Mouse (Mus musculus): ENCODE measurements at regions not wholly inside any gene's neighbourhood (a gene's known extent, or its start where the extent isn't known, plus 50 kb on each side); places are given as distances from the start of the nearest gene placed in this dataset.
"Not testable (repeated sequence)": the region's sequence is repeated elsewhere in the genome, so short reads cannot be mapped to it uniquely, and the experiment has no call there.

- no peak for DNase-seq (ENCODE audit: extremely low spot score in 1 of 2, low spot score in 1 of 2)
These were observed 362.6 kb downstream of the Rfpl4b start for GRCm38 (mm10) chr10:38458975-38459374.

- DNase-seq (ENCODE audit: extremely low spot score in 1 of 2, low spot score in 1 of 2): no peak
These were observed 363.2 kb downstream of the Rfpl4b start for GRCm38 (mm10) chr10:38458424-38458823.

- no peak for DNase-seq (ENCODE audit: extremely low spot score in 1 of 2, low spot score in 1 of 2)
These were observed 364.8 kb downstream of the Rfpl4b start for GRCm38 (mm10) chr10:38456786-38457185.

GRCm38 (mm10) chr10:38449263-38449662 is 372.3 kb downstream of the Rfpl4b start:
- DNase-seq (ENCODE audit: extremely low spot score in 1 of 2, low spot score in 1 of 2): no peak

- no peak for DNase-seq (ENCODE audit: extremely low spot score in 1 of 2, low spot score in 1 of 2)
These were observed 373.9 kb downstream of the Rfpl4b start for GRCm38 (mm10) chr10:38447706-38448105.

- DNase-seq (ENCODE audit: extremely low spot score in 1 of 2, low spot score in 1 of 2): no peak
These were observed 374.3 kb downstream of the Rfpl4b start for GRCm38 (mm10) chr10:38447256-38447655.

- no peak for DNase-seq (ENCODE audit: extremely low spot score in 1 of 2, low spot score in 1 of 2)
These were observed 382.3 kb downstream of the Rfpl4b start for GRCm38 (mm10) chr10:38439286-38439685.

- DNase-seq (ENCODE audit: extremely low spot score in 1 of 2, low spot score in 1 of 2): no peak
These were observed 384.7 kb downstream of the Rfpl4b start for GRCm38 (mm10) chr10:38436907-38437306.

GRCm38 (mm10) chr10:38421541-38421940 is 400.0 kb downstream of the Rfpl4b start:
- DNase-seq (ENCODE audit: extremely low spot score in 1 of 2, low spot score in 1 of 2): no peak

GRCm38 (mm10) chr10:38419771-38420170 is 401.8 kb downstream of the Rfpl4b start:
- DNase-seq (ENCODE audit: extremely low spot score in 1 of 2, low spot score in 1 of 2): no peak

- DNase-seq (ENCODE audit: extremely low spot score in 1 of 2, low spot score in 1 of 2): no peak
These were observed 438.4 kb downstream of the Rfpl4b start for GRCm38 (mm10) chr10:38383161-38383560.

GRCm38 (mm10) chr10:38381873-38382296 is 439.7 kb downstream of the Rfpl4b start:
- DNase-seq (ENCODE audit: extremely low spot score in 1 of 2, low spot score in 1 of 2): peak in 1 of 2 experiments; percentile 8

- no peak for DNase-seq (ENCODE audit: extremely low spot score in 1 of 2, low spot score in 1 of 2)
These were observed 441.2 kb downstream of the Rfpl4b start for GRCm38 (mm10) chr10:38380388-38380787.

- no peak for DNase-seq (ENCODE audit: extremely low spot score in 1 of 2, low spot score in 1 of 2)
These were observed 454.8 kb downstream of the Rfpl4b start for GRCm38 (mm10) chr10:38366776-38367175.

- no peak for DNase-seq (ENCODE audit: extremely low spot score in 1 of 2, low spot score in 1 of 2)
These were observed 456.7 kb downstream of the Rfpl4b start for GRCm38 (mm10) chr10:38364876-38365275.

GRCm38 (mm10) chr10:38357539-38358232 is 463.9 kb downstream of the Rfpl4b start:
- no peak for DNase-seq (ENCODE audit: extremely low spot score in 1 of 2, low spot score in 1 of 2)

- DNase-seq (ENCODE audit: extremely low spot score in 1 of 2, low spot score in 1 of 2): no peak
These were observed 467.6 kb downstream of the Rfpl4b start for GRCm38 (mm10) chr10:38353973-38354372.

GRCm38 (mm10) chr10:38353526-38353925 is 468.1 kb downstream of the Rfpl4b start:
- no peak for DNase-seq (ENCODE audit: extremely low spot score in 1 of 2, low spot score in 1 of 2)

- DNase-seq (ENCODE audit: extremely low spot score in 1 of 2, low spot score in 1 of 2): not testable (repeated sequence)
These were observed 474.6 kb downstream of the Rfpl4b start for GRCm38 (mm10) chr10:38347029-38347428.

- DNase-seq (ENCODE audit: extremely low spot score in 1 of 2, low spot score in 1 of 2): no peak
These were observed 481.0 kb downstream of the Rfpl4b start for GRCm38 (mm10) chr10:38340406-38341175.

GRCm38 (mm10) chr10:38308716-38309392 is 512.7 kb downstream of the Rfpl4b start:
- no peak for DNase-seq (ENCODE audit: extremely low spot score in 1 of 2, low spot score in 1 of 2)

All from layer of hippocampus, postnatal 25 days (tissue).